Mouse (Mus musculus) right cerebral cortex, postnatal 4 days (tissue): ENCODE measurements around the gene Cemip.

Source experiments
- DNase-seq: peaks from one replicate; pipeline ENCODE4 v3.0.0-alpha.2; 2022

Cemip gene

DNA sequence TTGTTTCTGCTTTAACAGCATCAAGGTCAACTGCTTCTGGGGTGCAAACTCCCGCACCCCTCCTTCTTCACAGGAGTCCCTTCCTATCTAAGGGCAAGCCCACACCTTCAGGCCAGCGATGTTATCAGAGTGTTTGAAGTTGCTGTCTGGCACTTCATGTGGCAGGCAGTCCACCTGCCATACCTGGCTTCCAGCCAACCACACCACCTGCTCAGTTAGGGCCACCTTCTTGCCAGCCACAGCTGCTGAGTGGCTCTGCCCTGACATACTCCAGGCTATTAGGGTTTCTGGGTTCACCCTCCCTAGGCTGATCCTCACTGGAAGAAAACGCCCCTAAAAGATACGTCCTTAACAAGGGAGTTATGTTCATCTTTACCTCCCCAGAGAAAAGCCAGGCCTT lies 60.2 kb downstream of the Cemip start:
- DNase-seq, result no peak

DNA sequence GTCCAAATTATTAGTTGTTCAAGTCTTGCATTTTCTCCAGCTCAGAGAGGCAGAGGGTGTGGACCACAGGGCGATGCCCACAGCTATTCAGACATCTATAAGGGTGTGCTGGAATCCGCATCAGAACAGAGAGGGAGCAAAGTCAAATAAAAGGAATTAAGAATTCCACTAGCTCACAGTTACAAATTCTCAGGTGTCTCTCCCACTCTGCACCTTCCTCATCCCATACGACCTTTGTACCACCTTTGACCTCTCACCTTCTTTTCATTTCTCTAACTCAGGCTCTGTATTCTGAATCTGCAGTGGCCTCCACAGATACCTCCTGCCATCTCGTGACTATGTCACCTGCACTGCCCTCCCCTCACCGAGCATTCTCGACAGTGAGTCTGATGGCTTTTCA lies 62.8 kb downstream of the Cemip start:
- DNase-seq, result no peak

DNA sequence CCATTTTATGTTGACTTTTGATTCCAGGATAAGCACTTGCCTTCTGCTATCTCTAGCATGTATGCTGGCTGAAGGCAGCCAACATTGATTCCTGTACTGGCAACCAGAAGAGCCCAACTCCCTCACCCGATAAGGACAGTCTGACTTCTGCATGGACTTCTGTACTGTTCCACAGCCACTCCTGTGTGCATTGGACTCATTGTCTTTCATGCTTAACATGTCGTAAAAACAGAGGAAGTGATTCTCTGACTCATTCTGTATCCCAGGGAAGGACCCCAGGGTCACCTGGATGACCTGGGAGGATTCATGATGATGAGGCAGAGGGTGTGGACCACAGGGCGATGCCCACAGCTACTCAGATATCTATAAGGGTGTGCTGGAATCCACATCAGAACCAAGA lies 63.8 kb downstream of the Cemip start:
- no peak for DNase-seq

DNA sequence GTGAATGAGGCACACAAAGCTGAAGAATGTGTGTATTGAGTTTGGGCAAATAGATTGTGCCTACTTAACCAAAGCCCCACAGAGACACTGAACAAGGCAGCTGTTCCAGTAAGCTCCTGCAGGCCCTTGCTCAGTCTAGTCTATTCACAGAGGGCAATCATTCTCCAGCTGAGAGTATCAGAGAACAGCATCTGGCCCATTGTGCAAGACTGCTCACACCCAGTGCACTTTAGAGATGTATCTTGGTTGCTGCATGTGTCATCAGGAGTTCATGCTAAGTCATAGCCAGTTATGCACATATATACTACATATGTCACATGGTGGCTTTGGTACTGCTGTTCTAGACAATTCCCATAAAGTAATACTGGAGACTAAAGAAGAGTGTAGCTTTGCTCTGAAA lies 66.9 kb downstream of the Cemip start:
- DNase-seq, result no peak

DNA sequence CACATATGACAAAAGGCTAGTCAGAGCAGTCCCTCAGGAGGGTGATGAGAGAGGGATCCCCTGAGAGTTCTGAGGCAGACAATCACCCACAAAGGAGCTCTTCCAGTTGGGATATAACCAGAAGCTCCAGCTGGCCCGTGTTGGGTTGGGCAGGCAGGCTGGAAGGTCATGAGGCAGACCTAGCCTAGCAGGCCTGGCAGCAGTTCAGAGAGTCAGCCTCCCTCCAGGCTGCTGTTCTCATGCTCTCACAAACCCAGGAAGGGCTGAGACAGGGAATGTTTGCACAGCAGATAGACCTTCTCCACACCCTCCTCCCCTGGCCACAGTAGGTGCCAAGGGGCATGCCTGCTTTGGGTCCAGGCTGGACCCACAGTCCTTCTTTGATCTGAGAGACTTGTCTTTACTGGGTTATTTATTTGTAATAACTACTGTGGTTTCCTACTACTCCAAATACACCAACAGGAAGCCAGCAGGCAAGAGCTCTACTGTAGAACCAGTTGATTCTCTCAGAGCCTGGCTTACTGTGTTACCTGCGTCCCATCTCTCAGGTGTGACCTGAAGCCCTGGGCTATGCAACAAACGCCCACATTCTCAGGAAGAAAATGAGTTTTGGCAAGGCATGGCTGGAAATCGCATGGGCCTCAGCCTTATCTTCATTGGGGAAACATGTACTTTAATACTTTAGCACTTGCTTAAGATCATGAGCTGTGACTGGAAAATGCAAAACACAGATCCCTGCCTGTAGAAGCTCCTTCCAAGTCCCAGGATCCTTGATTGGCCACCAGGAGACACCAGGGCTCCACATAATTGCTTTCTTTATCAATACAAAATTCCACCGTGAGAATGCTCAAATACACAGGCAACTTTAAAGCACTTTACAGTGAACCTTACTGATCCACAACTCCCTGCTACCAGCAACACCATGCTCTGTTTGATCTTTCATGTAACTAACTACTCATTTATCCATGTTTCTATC lies 67.7 kb downstream of the Cemip start:
- DNase-seq, result no peak

DNA sequence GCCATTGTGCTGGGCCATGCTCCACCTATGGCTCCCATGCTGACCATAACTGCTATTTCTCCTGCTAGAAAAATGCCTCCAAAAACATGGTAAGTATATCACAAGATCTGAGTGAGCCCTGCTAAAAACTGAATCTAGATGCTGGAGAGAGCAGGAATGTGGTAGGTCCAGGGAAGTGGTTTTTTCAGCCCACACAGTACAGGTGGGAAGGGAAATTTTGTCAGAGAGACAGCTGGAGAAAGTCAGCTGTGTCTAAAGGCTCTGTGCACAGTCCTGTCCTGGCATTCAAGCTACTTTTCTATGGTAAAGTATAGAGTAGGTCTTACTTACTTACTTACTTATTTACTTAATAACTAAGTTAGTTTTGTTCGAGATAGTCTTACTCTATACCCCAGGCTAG lies 71.3 kb downstream of the Cemip start:
- DNase-seq, result no peak

DNA sequence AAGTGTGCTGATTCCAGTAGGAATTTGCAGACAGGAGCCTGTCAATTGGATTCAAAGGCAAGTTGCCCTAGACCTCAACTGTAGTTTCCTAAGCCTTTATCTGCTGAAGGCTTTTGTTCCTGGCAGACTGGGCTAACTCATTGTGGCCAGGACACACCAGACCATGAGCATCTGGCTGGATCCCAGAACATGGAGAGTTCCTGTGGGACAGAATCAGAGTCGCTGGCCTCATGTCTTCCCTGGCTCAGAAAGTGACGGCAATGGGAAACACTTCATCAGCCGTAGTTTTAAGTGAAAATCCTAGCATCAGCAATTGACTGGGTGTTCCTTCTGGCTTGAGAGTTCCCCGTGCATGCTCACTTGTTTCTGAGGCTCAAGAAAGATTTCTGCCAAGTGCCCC lies 72.6 kb downstream of the Cemip start:
- no peak for DNase-seq

DNA sequence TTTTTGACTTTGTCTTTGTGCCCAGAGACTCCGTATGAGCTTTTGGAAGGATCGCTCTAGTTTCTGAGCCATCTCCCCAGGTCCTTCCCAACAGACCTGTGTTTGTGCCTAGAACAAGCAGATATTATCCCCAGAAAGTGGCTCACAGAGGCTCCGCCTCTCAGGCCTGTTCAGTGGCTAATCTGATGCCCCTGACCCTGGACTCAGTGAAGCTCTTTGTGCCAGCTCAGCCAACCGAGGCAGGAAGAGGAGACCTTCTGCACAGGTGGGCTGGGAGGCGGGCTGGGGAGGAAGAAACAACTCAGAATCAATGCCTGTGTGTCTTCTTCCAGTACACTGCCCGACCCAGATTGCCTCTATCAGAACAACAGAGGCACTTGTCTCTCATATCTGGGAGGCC lies 81.9 kb downstream of the Cemip start:
- DNase-seq, result no peak

DNA sequence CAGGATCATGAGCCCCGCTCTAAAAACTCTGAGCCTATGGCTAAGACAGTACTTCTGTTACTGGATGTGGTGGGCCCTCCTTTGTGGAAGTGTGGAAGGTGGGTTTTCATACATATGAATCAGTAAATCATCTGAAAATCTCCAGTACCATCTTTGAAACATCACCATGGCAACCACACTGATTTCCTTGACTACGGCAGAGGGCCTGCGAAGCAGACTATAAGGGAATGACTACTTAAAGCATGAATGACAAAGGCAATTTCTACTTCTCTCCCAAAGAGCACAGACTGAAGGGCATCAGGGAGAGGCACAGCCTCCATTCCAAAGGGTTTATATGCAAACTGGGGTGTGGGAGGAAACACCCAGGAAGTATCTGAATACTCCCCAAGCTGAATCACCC lies 84.8 kb downstream of the Cemip start:
- DNase-seq, result no peak

DNA sequence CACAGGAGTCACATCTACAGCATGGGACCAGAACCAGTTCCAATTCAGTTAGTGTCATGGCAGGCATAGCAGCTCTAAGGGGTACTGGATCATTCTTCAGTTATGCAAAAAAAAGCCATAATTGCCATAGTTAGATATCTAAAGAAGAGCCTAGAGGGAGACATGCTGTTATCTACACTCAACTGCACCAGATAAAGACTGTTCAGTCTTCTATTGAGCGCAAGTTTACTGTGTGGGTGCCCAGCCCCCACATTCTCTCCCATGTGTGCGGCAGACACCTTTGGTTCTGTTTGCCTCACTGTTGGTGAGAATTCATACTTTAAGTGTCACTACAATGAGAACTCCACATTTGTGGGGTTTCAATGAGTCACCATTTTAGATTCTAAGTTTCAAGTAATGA lies 85.6 kb downstream of the Cemip start:
- no peak for DNase-seq

DNA sequence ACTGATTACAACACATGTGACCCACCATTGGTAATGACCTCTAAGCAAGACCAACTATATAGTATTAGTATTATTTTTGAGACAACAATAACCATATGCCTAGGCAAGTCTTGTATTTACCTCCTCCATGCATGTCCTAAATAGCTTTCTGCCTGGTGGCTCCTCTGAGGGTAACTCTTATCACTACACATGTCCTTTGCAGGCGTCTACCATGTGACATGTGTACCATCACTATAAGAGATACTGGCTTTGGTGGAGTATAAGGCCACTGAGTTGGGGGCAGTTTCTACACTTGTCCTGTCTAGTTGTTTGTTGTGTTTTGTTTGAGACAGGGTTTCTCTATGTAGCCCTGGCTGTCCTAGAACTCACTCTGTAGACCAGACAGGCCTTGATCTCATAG lies 86.7 kb downstream of the Cemip start:
- DNase-seq, result no peak

DNA sequence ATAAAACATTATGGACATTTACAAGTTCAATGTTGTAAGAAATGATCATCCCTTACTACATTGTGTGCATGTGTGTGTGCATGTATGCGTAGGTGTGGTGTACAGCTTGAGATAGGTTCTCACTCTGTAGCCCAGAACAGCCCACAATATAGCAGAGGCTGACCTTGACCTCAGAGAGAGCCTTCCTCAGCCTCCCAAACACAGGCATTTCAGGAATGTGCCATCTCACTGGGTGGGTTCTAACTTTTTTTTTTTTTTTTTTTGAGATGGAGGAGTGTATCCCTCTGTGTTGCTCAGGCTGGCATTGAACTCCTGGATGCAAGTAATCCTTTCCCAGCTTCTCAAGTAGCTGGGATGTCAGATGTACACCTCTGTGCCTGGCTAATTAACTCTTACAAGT lies 92.0 kb downstream of the Cemip start:
- no peak for DNase-seq

DNA sequence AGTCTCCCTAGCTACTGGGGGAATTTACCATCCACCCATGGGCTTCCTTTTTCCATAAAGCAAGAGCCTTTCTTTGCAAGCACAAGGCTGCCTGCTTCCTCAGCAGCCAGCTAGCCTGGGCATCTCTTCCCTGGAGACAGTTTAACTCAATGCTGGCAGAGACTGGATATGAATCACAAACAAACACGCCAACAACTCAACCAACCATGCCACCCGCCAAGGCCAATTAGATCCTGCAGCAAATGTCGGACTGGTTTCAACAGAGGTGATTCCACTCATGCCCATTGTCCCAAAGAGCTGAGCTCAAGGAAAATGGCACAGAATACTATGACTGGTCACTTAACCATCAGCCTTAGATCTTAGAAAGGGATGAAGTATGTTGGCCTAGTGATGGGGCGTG lies 97.0 kb downstream of the Cemip start:
- DNase-seq, result no peak

DNA sequence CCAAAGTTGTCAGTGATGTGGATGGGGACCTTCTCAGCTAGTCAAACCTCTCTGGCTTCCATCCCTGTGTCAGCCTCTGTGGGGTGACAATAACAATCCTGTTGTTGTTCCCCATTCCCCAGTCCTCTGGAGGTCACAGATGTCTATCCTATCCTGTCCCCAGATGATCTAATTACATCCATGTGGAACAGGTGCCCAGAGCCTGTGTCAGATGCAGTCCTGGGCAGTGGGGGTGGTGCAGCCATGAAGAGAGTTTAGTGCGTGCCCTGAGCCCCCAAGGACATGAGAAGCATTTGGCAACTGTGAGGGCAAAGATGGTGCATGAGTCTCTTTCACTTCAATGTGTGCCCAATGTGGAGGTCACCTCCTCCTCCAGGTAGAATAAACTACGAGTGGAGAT lies 100.6 kb downstream of the Cemip start:
- no peak for DNase-seq

DNA sequence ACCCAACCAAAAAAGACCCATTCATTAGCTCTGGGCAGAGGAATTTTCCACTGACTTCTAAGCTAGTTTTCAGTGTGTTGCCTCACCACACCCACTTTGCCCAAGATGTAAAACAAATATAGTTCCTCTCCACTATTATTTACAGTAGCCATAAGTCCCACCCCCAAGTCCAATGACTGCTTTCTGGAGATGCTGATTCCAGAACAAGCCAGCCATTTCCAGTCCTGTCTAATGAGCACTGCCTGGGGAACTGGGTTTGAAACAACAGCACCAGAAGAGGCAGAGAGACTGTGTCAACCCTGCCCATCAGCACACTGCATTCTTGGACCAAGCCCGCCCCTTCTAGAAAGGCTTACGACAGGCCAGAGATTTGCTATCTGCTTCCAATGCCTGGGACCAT lies 103.7 kb downstream of the Cemip start:
- DNase-seq, result no peak

DNA sequence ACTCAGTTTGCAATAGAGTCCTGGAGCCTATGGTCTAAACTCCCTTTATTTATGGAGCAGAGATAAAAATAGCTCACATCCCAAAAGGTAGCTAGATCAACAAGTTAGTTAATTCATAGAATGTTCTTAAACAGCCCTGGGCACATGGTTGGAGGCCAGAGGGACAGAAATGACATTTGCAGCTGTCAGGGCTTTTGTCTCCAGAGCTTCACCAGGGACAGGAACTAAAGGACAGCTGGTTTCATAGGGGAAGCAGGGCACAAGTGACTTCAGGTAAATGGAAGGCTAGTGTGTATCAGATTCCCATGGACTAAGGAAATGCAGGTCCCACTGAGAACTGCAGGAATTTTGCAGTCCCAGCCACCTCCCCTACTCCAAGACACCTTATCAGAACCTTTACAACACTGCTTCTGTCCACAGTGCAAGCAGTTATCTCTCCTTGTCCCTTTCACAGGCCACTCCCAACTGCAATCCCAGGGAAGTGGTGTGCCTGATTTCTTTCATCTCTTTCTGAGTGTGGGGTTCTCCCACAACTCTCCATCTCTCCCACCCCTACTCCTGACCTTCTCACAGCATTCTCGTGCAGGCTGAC lies 107.3 kb downstream of the Cemip start:
- DNase-seq, result no peak

DNA sequence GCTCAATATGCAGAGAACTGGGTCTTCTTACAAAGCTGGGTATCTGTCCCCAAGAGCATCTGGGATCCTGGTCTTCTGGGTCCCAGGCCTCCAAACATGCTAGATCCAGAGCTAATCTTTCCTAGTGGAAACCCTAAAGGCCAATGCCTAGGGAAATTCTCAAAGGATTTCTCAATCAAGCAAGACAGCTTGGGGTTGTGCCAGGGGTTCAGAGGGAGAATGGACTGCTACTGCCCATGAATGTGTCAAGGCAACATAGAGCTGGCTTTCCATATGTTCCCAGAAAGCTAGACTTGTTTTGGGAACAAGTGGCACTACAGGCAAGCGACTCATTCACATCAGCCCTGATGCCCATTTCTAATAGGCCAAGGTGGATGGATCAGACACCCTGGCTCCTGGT lies 107.9 kb downstream of the Cemip start:
- no peak for DNase-seq

DNA sequence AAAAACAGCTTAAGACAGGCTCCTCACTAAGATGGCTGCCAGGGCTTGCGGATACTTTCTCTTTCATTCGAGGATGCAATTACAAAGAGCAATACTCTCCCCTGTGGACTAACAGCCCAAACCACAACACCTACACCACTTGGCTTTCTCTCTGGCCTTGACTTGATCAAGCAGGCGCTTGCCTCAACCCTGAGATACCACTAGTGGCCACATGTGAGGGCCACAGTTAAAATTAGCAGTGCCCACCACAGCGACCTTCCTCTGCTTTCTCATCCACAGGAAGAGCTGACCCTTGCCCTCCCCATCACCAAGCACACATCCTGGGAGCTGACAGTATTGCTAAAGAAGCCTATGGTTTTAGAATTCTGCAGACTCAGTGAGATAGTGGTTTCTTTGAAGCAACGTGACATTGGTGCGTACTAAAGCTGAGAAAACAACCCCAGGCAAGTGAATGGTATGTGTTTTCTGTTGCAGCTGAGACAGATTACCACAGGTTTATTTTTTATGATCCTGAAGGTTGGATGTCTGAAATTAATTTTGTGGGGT lies 109.8 kb downstream of the Cemip start:
- DNase-seq, result no peak

DNA sequence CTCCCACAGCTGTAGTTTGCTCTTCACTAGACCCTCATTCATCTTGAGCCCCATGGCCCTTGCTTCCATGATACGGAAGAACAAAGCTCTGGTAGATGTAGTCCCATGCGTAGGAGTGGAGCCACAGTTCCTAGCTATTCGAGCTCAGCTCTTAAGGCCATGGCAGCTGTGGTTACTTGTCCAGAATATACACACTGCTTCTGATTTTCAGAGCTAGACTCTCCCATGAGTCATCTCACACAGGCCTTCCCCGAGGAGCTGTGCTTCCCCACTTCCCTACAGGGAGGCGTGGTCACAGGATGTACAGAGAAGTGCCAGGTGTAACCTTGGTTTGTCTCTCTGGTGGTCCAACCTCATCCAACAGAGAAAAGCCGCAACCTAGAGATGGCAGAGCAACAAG lies 111.0 kb downstream of the Cemip start:
- DNase-seq, result no peak

DNA sequence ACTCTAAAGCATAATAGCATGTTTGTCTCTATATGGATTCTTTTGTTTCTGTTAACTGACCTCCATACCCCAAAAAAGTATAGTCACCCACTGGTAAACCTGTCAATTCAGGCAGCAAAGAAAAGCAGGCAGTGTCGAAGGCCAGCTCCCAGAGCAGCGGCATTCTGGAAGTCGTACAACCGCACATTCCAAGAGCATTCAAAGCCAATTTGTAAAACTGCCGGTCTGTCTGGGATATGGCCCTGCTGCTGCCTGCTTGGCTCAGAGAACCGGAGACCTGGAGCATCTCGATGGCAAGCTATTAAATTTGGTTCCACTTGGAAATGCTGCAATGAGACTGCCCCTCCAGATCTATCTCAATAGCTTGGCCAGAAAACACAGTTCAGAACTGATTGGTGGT lies 113.8 kb downstream of the Cemip start:
- no peak for DNase-seq

DNA sequence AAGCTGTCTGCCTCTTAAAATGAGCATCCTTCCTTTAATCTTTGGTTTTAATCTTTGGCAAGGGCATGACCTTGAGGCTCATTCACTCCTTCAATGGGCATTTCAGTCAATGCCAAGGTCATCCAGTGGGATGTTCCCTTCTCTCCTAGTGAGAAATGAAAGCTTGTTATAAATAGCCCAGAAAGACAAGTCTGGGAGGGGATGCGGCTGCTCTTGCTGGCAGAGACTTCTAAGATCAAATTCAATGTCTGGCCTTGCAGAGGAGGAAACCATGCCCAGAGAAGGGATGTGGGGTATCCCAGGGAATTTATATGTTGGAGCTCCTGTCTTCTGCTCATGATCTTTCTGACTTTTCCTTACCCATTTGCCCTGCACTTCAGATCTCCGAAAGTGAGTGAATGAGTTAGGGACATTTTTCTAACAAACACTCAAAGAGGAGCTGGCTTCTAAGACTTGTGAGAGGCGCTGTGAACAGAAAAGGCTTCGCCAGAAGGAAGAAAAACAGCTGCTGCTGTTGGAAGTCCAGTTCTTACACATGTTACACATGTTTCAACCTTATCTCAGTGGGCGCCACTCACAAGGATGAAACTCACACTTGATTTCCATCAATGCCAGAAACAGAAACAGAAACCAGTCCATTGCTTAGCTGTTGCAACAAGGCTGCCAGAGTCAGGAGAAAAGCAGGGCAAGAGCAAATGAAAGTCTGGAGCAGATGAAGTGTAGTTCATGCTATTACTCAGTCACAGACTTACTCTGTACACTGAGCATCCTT lies 120.1 kb downstream of the Cemip start:
- no peak for DNase-seq

DNA sequence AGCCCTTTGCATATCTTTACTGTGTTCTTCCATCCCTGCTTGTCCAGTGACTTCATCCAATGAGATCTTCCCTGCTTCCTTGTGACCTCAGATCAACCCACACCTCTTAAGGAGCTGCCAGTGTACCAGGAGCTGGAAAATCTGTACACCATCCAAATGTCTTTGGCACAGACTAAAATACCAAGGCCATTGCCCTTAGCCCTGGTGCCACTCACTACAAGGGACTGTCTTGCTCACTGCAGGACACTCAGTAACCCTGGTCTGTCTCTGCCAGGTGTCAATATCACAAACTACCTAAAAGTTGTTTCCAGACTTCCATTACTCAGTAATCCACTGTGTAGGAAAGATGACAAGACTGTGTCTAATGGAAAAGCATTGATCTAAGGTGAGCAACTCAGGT lies 121.1 kb downstream of the Cemip start:
- DNase-seq, result no peak

DNA sequence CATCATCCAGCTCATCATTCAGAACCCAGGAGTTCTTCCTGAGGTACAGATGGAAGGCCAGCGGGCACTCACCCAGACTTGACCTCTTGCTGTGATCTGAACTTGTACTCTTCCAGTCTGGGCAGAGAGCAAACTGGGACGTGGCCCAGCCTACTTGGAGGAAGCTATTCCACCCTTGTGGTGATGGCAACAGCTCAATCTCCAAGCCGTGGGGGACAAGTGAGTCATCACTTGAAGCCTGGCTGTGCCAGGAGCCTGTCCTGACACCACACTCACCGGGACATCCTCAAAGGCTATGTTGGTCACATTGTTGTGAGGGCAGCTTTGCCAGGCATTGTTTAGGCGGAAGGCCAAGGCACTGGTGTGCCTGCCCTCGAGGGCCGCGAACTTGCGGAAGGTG lies 133.8 kb downstream of the Cemip start:
- no peak for DNase-seq

DNA sequence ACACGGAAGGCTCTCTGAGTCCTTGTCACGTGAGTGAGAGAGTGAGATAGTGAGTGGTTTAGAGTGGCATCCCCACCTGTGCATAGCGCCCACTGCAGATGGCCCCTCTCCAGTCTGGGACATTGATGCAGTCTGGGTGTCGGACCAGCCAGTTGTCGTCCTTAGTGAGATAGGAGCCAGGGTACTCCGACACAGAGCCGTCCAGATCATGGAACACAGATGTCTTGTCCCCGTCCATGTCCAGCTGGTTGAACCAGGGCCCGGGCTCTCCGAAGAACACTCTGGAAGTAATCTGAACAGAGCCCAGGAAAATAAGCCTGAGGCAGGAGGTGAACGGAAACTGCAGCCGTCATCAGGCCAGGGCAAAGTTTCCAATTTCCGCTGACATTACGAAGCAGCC lies 135.0 kb downstream of the Cemip start:
- DNase-seq, result no peak
